Mouse (Mus musculus): ENCODE measurements around the gene Dusp2.
"Not testable (repeated sequence)": the region's sequence is repeated elsewhere in the genome, so short reads cannot be mapped to it uniquely, and the experiment has no call there.

The Dusp2 gene

DNA sequence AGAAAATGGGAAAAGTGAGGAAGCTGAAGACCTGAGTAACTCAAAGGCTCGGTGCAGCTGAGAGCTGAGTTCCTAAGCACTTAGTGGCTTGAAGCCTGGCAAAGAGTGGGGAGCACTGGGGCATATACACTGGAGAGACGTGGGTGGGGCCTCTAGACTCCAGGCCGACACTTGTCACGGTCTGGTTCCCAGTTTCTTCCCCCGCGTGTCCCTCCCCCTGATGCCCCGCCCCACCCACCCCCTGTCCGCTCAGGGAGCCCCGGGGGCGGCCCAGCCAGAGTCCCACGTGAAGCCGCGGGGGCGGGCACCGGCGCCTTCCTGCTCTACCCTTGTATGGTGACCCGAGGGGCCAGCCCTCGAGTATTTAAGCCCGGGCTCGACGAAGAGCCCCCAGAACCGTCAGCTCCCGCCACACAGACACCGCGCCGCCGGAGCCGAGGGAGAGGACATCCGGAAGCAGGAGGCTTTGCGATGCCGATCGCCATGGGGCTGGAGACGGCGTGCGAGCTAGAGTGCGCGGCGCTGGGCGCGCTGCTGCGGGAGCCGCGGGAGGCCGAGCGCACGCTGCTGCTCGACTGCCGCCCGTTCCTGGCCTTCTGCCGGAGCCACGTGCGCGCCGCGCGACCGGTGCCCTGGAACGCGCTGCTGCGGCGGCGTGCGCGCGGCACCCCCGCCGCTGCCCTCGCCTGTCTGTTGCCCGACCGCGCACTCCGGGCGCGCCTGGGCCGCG, at the start of gene Dusp2:
Gene Dusp2, plus strand, starts transcription at position 393 of the 730 bp plus-strand sequence.
- H3K27me3 ChIP-seq (ENCODE audit: control insufficient read depth, insufficient read depth, low read length, poor library complexity, severe bottlenecking) = no peaks in the 10 kb centered on the region
- H3K36me3 ChIP-seq (ENCODE audit: control insufficient read depth, insufficient read depth, low read length, poor library complexity, severe bottlenecking) = peaks cover 18% of the 10 kb centered on the region
- DNase-seq (ENCODE audit: low read depth, low spot score) = peak; percentile 99

DNA sequence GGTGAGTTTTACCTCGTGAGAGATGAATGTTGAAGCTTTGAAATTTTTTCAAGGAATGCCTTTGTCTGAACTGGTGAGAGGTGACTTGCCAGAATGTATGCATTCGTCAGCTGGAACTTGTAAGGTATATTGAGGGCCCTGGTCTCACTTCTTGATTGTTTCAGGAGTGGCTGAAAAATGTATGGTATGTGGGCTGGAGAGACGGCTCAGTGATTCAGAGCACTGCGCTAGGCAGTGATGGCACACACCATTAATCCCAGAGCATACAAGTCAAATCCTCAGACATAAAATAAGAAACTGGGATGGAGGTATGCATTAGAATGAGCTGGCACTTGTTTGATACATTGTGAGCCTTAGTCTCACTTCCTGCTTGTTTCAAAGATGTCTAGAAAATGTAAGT, 43.7 kb upstream of the Dusp2 start:
- H3K36me3 ChIP-seq (ENCODE audit: control insufficient read depth, insufficient read depth, low read length, poor library complexity, severe bottlenecking) = peaks cover 13% of the 10 kb centered on the region
- H3K27me3 ChIP-seq (ENCODE audit: control insufficient read depth, insufficient read depth, low read length, poor library complexity, severe bottlenecking) = no peaks in the 10 kb centered on the region
- no peak for DNase-seq (ENCODE audit: low read depth, low spot score)

DNA sequence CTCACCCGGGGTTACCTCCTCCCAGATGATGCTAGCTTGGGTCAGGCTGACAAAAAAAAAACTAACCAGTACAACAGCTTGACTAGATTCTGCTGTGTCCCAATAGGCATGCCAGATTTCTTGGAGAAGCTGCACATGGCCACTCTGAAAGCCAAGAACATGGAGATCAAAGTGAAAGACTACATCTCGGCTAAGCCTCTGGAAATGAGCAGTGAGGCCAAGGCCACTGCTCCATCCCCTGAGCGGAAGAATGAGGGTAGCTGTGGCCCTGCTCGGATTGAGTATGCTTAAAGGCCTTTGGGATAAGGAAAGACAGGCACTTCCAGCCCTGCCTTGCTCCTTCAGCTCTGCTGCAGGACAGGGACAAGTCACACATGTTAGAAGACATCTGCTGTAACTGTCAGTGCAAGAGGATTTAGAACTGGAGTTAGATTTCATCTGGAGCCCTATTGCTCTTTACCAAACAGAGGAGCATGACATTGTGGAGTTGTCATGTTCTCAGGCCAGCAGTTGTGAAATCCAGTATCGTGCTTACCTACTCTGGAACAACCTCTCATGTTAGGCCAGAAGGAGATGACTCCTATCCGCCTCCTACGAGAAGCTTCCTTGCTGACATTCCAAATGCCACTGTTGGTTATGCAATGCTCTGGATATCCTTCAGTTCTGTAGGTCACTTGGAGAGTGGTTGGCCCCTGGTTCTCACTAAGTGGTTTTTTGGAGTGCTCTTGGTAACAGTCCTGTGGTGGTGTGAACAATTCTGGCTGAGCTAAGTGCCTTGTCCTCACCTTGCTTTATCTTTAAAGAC, 38.8 kb upstream of the Dusp2 start:
- peaks cover 6% of the 10 kb centered on the region for H3K36me3 ChIP-seq (ENCODE audit: control insufficient read depth, insufficient read depth, low read length, poor library complexity, severe bottlenecking)

DNA sequence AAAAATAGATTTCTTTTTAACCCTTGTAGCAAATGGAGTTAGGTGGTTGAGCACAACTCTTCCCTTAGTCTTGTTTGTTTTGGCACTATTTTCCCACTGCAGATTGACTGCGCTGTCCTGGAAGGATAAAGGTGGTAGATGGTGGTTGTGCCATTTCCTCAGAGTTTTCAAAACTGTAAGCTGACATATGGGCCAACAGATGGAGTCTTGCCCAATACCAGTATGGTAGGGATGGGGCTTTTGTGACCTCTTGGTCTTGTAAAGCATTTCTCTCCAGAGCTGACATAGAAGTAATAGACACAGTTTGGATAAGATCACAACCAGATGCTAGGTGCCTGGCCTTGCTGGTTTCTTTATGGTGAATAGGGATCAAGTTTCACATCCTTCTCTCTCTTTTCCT, 37.9 kb upstream of the Dusp2 start:
- DNase-seq (ENCODE audit: low read depth, low spot score) = no peak
- Histone ChIP-seq H3K36me3 (ENCODE audit: control insufficient read depth, insufficient read depth, low read length, poor library complexity, severe bottlenecking) (peaks cover 4% of the 10 kb centered on the region), H3K27me3 (ENCODE audit: control insufficient read depth, insufficient read depth, low read length, poor library complexity, severe bottlenecking) (no peaks in the 10 kb centered on the region)

More for the DNA sequence above, 38.8 kb upstream of the Dusp2 start:
- no peaks in the 10 kb centered on the region for H3K27me3 ChIP-seq (ENCODE audit: control insufficient read depth, insufficient read depth, low read length, poor library complexity, severe bottlenecking)
- no peak for DNase-seq (ENCODE audit: low read depth, low spot score)

DNA sequence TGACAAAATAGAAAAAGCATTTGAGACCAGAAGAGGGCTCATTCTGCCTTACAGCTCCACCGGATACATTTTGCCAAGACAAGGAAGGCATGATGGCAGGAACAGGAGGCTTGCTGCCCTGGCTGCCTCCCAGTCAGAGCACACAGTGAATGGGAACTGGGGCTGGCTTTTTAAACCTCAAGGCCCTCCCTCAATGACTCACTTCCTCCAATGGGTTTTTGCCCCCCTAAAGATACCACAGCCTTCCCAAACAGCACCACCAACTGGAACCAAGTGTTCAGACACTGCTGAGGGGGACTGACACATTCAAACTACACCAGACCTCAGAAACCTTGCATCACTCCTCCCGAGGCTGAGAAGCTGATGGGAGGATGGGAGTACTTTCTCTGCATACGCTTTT, 35.3 kb upstream of the Dusp2 start:
- Histone ChIP-seq H3K36me3 (ENCODE audit: control insufficient read depth, insufficient read depth, low read length, poor library complexity, severe bottlenecking) (peaks cover 2% of the 10 kb centered on the region), H3K27me3 (ENCODE audit: control insufficient read depth, insufficient read depth, low read length, poor library complexity, severe bottlenecking) (no peaks in the 10 kb centered on the region)
- no peak for DNase-seq (ENCODE audit: low read depth, low spot score)

DNA sequence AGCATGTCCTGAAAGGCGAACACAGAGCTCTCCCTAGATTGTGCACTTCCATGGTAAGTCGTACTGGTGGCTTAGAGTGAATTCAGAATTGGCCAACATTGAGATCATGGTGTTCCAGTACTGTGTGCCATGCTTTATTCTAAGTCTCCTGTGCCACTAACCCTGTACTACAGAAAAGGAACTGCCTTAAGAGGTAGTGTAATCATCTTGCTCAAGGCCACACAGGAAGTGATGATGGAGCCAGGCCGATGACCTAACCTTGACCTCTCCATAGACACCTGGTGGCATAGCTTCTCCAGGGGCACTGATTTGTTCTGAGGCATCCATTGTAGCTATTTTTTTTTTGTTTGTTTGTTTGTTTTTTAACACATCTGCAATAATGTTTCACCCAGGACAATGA, 34.1 kb upstream of the Dusp2 start:
- Histone ChIP-seq H3K36me3 (ENCODE audit: control insufficient read depth, insufficient read depth, low read length, poor library complexity, severe bottlenecking) (peaks cover 2% of the 10 kb centered on the region), H3K27me3 (ENCODE audit: control insufficient read depth, insufficient read depth, low read length, poor library complexity, severe bottlenecking) (no peaks in the 10 kb centered on the region)
- no peak for DNase-seq (ENCODE audit: low read depth, low spot score)

DNA sequence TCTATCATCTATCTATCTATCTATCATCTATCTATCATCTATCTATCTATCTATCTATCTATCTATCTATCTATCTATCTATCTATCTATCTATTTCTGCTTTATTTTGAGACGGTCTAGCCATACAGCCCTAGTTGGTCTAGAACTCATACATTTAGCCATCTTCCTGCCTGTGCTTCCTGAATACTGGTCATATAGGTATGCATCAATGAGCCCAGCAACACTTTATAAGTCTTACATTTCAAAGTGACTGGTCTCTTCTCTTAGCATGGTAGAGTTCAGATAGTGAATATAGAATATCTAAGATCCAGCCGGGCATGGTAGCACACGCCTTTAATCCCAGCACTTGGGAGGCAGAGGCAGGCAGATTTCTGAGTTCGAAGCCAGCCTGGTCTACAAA, 31.8 kb upstream of the Dusp2 start:
- not testable (repeated sequence) for DNase-seq (ENCODE audit: low read depth, low spot score); H3K36me3 ChIP-seq (ENCODE audit: control insufficient read depth, insufficient read depth, low read length, poor library complexity, severe bottlenecking)

DNA sequence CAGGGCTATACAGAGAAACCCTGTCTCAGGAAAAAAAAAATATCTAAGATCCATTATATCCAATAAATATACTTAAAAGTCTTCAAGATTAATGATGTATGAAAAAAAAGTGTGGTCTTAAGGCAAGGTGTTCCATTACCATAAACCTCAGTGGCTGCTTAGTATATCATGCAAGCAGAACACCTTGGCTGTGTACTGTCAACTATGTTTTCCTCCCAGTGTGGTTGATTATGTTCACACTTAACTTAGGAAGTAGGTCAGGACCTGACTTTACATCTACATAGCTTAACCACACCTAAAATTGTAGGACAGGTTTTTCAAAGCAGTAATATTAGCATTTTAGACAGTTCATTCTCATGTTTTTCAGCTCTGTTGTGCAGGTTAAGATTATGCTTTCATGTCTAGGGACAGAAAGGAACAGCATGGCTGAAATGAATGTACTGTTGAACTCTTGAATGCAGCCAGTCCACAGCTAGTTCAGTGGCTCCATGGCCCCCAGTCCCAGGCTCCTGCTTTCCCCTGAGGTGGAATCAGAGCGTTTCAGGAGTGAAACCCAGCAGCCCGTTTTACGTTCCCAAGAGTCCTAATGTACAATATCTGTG, 31.2 kb upstream of the Dusp2 start:
- H3K27me3 ChIP-seq (ENCODE audit: control insufficient read depth, insufficient read depth, low read length, poor library complexity, severe bottlenecking) = no peaks in the 10 kb centered on the region
- no peak for DNase-seq (ENCODE audit: low read depth, low spot score)
- H3K36me3 ChIP-seq (ENCODE audit: control insufficient read depth, insufficient read depth, low read length, poor library complexity, severe bottlenecking) = no peaks in the 10 kb centered on the region

More for the DNA sequence above, 31.8 kb upstream of the Dusp2 start:
- not testable (repeated sequence) for H3K27me3 ChIP-seq (ENCODE audit: control insufficient read depth, insufficient read depth, low read length, poor library complexity, severe bottlenecking)

DNA sequence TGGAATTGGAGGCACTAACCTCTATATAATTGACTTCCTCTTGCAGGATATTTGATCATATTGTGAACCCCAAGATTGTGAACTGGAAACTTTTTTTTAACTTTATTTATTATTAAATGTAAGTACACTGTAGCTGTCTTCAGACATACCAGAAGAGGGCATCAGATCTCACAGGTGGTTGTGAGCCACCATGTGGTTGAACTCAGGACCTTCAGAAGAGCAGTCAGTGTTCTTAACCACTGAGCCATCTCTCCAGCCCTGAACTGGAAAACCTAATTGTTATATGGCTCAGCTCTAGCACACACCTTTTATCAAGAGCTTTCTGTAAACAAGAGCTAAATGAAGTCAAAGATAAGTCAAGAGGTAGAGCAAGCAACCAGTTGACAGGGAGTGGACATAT, 29.8 kb upstream of the Dusp2 start:
- Histone ChIP-seq H3K36me3 (ENCODE audit: control insufficient read depth, insufficient read depth, low read length, poor library complexity, severe bottlenecking) (no peaks in the 10 kb centered on the region), H3K27me3 (ENCODE audit: control insufficient read depth, insufficient read depth, low read length, poor library complexity, severe bottlenecking) (no peaks in the 10 kb centered on the region)
- peak; percentile 83 for DNase-seq (ENCODE audit: low read depth, low spot score)

DNA sequence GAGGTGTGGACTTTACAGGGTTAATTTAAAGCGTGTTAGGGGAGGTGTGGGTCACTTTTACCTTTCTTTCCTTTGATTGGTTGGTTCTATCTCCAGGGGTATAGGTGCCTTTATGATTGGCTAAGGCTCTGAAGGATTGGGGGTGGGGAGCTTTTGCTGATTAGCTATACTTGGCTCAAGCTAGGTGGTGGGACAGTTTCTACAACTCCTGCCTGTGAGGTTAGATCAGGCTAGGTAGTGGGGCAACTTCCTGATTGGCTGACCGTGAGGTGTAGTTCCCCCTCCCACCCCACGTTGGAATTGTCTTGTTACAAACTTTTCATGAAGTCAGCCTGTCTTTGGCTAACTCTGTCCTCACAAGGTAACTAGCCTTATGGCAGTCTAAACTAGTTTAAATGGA, 28.8 kb upstream of the Dusp2 start:
- Histone ChIP-seq H3K36me3 (ENCODE audit: control insufficient read depth, insufficient read depth, low read length, poor library complexity, severe bottlenecking) (no peaks in the 10 kb centered on the region), H3K27me3 (ENCODE audit: control insufficient read depth, insufficient read depth, low read length, poor library complexity, severe bottlenecking) (no peaks in the 10 kb centered on the region)
- no peak for DNase-seq (ENCODE audit: low read depth, low spot score)

DNA sequence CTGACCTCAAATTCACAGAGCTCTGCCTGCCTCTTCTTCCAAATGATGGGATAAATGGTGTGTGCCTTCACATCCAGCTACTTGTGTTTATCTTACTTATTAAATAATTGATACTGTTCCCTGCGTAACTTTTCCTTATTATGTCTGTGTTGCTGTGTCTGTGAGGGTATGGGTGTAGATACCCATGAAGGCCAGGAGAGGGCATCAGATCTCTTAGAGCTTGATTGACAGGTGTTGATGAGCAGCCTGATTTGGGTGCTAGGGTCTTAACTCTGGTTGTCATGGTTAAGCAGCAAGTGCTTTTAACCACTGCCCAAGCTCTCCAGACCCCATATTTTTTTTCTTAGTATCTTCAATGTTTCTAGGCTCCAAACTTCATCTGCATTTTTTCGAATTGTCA, 27.3 kb upstream of the Dusp2 start:
- Histone ChIP-seq H3K27me3 (ENCODE audit: control insufficient read depth, insufficient read depth, low read length, poor library complexity, severe bottlenecking) (no peaks in the 10 kb centered on the region), H3K36me3 (ENCODE audit: control insufficient read depth, insufficient read depth, low read length, poor library complexity, severe bottlenecking) (no peaks in the 10 kb centered on the region)
- peak; percentile 78 for DNase-seq (ENCODE audit: low read depth, low spot score)

DNA sequence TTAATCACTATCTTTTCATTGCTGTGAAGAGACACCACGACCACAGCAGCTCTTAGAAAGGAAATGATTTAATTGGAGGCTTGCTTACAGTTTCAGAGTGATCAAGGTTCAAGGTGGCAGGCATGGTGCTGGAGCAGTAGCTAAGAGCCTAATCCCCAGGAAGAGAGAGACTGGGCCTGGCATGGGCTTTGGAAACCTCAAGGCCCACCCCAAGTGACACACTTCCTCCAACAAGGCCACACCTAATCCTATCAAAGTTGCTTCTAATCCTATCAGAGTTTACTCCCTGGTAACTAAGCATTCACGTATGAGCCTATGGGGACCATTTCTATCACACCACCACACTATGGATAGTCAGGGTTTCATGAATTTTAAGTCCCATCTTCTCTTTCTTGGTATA, 25.7 kb upstream of the Dusp2 start:
- Histone ChIP-seq H3K27me3 (ENCODE audit: control insufficient read depth, insufficient read depth, low read length, poor library complexity, severe bottlenecking) (no peaks in the 10 kb centered on the region), H3K36me3 (ENCODE audit: control insufficient read depth, insufficient read depth, low read length, poor library complexity, severe bottlenecking) (no peaks in the 10 kb centered on the region)
- DNase-seq (ENCODE audit: low read depth, low spot score) = peak; percentile 39

DNA sequence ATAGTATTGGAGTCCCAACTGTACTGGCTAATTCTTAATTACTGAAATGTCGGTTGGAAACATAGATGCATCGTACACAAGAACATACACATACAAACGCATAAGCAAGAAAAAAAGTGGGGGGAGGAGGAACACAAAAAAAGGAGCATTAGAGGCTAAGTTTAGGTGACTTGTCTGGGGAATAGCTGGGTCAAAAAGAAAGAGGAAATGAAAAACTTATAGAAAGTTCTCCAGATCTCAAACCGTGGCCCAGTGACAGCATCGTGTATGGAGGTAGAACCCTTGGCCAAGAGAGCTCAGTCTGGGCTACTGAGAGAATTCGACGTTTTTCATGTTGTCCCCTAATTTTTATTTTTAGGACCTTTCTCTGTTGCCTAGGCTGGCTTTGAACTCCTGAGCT, 25.3 kb upstream of the Dusp2 start:
- Histone ChIP-seq H3K36me3 (ENCODE audit: control insufficient read depth, insufficient read depth, low read length, poor library complexity, severe bottlenecking) (no peaks in the 10 kb centered on the region), H3K27me3 (ENCODE audit: control insufficient read depth, insufficient read depth, low read length, poor library complexity, severe bottlenecking) (no peaks in the 10 kb centered on the region)
- peak; percentile 75 for DNase-seq (ENCODE audit: low read depth, low spot score)

DNA sequence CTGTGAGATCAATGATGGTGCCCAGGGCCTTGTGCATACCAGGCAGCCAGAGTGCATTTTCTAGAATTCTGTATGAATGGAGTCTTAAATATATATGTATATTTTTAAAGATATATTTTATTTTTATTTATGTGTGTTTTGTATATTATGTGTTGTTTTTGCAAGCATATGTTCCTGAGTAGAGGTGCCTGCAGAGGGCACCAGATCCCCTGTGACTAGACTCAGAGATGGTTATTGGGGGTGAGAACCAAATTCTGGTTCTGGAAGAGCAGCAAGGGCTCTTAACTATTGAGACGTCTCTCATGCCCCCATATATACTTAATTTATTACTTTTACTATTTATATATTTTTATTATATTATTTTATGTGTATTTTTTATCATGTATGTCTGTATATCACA, 24.8 kb upstream of the Dusp2 start:
- no peaks in the 10 kb centered on the region for H3K27me3 ChIP-seq (ENCODE audit: control insufficient read depth, insufficient read depth, low read length, poor library complexity, severe bottlenecking)
- H3K36me3 ChIP-seq (ENCODE audit: control insufficient read depth, insufficient read depth, low read length, poor library complexity, severe bottlenecking) = no peaks in the 10 kb centered on the region
- DNase-seq (ENCODE audit: low read depth, low spot score) = peak; percentile 45

DNA sequence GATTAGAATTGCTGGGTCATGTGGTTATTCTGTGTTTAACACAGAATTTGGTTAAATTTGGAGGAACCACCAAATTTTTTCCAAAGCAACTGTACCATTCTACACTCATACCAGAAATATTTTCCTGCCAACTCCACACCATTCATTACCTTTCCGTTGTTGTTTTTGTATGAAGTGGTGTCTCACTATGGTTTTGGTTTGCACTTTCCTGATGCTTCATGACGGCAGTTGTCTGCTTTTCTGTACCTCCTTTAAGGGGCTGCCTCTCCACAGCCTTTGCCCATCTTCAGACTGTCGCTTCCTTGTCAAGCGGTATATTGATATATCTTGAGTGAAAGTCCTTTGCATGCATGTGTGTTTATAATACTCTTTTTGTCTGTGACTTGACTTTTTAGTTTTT, 23.2 kb upstream of the Dusp2 start:
- H3K36me3 ChIP-seq (ENCODE audit: control insufficient read depth, insufficient read depth, low read length, poor library complexity, severe bottlenecking) = no peaks in the 10 kb centered on the region
- DNase-seq (ENCODE audit: low read depth, low spot score) = no peak
- H3K27me3 ChIP-seq (ENCODE audit: control insufficient read depth, insufficient read depth, low read length, poor library complexity, severe bottlenecking) = no peaks in the 10 kb centered on the region
